Mouse (Mus musculus) 3T3-L1 (cell line): ENCODE measurements around the gene Ubfd1.

Experiments
- DNase-seq: peaks from one replicate; pipeline ENCODE4 v3.0.0-alpha.2; 2015; ENCODE audit warnings: low read depth, low spot score

The Ubfd1 gene

GRCm38 (mm10) chr7:122066945-122067516 is at the start of gene Ubfd1, which contains the start of gene Ears2:
Ubfd1 (plus strand) TSS chr7:122067175.
Ears2 (minus strand) TSS chr7:122067263.
- DNase-seq: peak; percentile 94

- no peak for DNase-seq
These were observed 48.7 kb upstream of the Ubfd1 start for GRCm38 (mm10) chr7:122018247-122018646.

- peak; percentile 18 for DNase-seq
These were observed 48.0 kb upstream of the Ubfd1 start for GRCm38 (mm10) chr7:122018978-122019377.

GRCm38 (mm10) chr7:122020273-122020666 is 46.7 kb upstream of the Ubfd1 start:
- DNase-seq: peak; percentile 37

GRCm38 (mm10) chr7:122020667-122021354 is 46.2 kb upstream of the Ubfd1 start, which contains the start of gene Gga2:
Gga2 (minus strand) TSS chr7:122021222.
- peak; percentile 77 for DNase-seq

- no peak for DNase-seq
These were observed 44.8 kb upstream of the Ubfd1 start for GRCm38 (mm10) chr7:122022131-122022530.

GRCm38 (mm10) chr7:122033371-122033770 is 33.6 kb upstream of the Ubfd1 start:
- no peak for DNase-seq

- DNase-seq: peak; percentile 13
These were observed 32.6 kb upstream of the Ubfd1 start for GRCm38 (mm10) chr7:122034348-122034747.

- no peak for DNase-seq
These were observed 22.9 kb upstream of the Ubfd1 start for GRCm38 (mm10) chr7:122044106-122044505.

- DNase-seq: no peak
These were observed 21.8 kb upstream of the Ubfd1 start for GRCm38 (mm10) chr7:122045181-122045634.

GRCm38 (mm10) chr7:122045711-122046110 is 21.3 kb upstream of the Ubfd1 start:
- no peak for DNase-seq

- DNase-seq: no peak
These were observed 20.2 kb upstream of the Ubfd1 start for GRCm38 (mm10) chr7:122046813-122047212.

GRCm38 (mm10) chr7:122048191-122048590 is 18.8 kb upstream of the Ubfd1 start:
- DNase-seq: no peak

- DNase-seq: no peak
These were observed 16.1 kb upstream of the Ubfd1 start for GRCm38 (mm10) chr7:122050834-122051233.

- no peak for DNase-seq
These were observed 10.3 kb upstream of the Ubfd1 start for GRCm38 (mm10) chr7:122056633-122057032.

GRCm38 (mm10) chr7:122065656-122066055 is 1.3 kb upstream of the Ubfd1 start:
- no peak for DNase-seq

- DNase-seq: peak; percentile 39
These were observed 652 bp upstream of the Ubfd1 start for GRCm38 (mm10) chr7:122066102-122066944.

- peak; percentile 46 for DNase-seq
These were observed 774 bp downstream of the Ubfd1 start for GRCm38 (mm10) chr7:122067517-122068381.

- no peak for DNase-seq
These were observed 7.4 kb downstream of the Ubfd1 start for GRCm38 (mm10) chr7:122074374-122074773.

- DNase-seq: no peak
These were observed 13.0 kb downstream of the Ubfd1 start for GRCm38 (mm10) chr7:122079798-122080554.
